Mouse (Mus musculus): ENCODE data around the gene Nae1.
"Not testable (repeated sequence)": the region's sequence is repeated elsewhere in the genome, so short reads cannot be mapped to it uniquely, and the experiment has no call there.

The Nae1 gene

GRCm38 (mm10) chr8:104533971-104534778 is at the start of gene Nae1, which contains the start of gene Car7:
Gene Nae1 (minus strand): TSS chr8:104534637.
Gene Car7 (plus strand): TSS chr8:104534689.
- DNase-seq (ENCODE audit: low spot score) = peak; percentile 92

GRCm38 (mm10) chr8:104577606-104578005 is 43.2 kb upstream of the Nae1 start:
- DNase-seq (ENCODE audit: low spot score) = not testable (repeated sequence)

GRCm38 (mm10) chr8:104576820-104577219 is 42.4 kb upstream of the Nae1 start:
- DNase-seq (ENCODE audit: low spot score) = no peak

GRCm38 (mm10) chr8:104570436-104571343 is 36.3 kb upstream of the Nae1 start:
- DNase-seq (ENCODE audit: low spot score) = peak; percentile 86

- DNase-seq (ENCODE audit: low spot score) = peak; percentile 11
Measured at GRCm38 (mm10) chr8:104569559-104569958, 35.1 kb upstream of the Nae1 start.

- DNase-seq (ENCODE audit: low spot score) = no peak
Measured at GRCm38 (mm10) chr8:104565457-104565798, 31.0 kb upstream of the Nae1 start.

GRCm38 (mm10) chr8:104564633-104565456 is 30.4 kb upstream of the Nae1 start:
- DNase-seq (ENCODE audit: low spot score) = peak; percentile 89

- no peak for DNase-seq (ENCODE audit: low spot score)
Measured at GRCm38 (mm10) chr8:104560731-104561130, 26.3 kb upstream of the Nae1 start.

GRCm38 (mm10) chr8:104557226-104557625 is 22.8 kb upstream of the Nae1 start:
- DNase-seq (ENCODE audit: low spot score) = no peak

GRCm38 (mm10) chr8:104555191-104555590 is 20.8 kb upstream of the Nae1 start:
- DNase-seq (ENCODE audit: low spot score) = peak; percentile 16

- DNase-seq (ENCODE audit: low spot score) = no peak
Measured at GRCm38 (mm10) chr8:104543440-104544045, 9.1 kb upstream of the Nae1 start.

- no peak for DNase-seq (ENCODE audit: low spot score)
Measured at GRCm38 (mm10) chr8:104542160-104542559, 7.7 kb upstream of the Nae1 start.

- no peak for DNase-seq (ENCODE audit: low spot score)
Measured at GRCm38 (mm10) chr8:104541515-104541880, 7.1 kb upstream of the Nae1 start.

- DNase-seq (ENCODE audit: low spot score) = no peak
Measured at GRCm38 (mm10) chr8:104540710-104541514, 6.5 kb upstream of the Nae1 start.

GRCm38 (mm10) chr8:104540238-104540637 is 5.8 kb upstream of the Nae1 start:
- no peak for DNase-seq (ENCODE audit: low spot score)

GRCm38 (mm10) chr8:104539566-104539965 is 5.1 kb upstream of the Nae1 start:
- no peak for DNase-seq (ENCODE audit: low spot score)

- DNase-seq (ENCODE audit: low spot score) = no peak
Measured at GRCm38 (mm10) chr8:104538896-104539295, 4.5 kb upstream of the Nae1 start.

GRCm38 (mm10) chr8:104536028-104536427 is 1.6 kb upstream of the Nae1 start:
- DNase-seq (ENCODE audit: low spot score) = no peak

GRCm38 (mm10) chr8:104535378-104535777 is 941 bp upstream of the Nae1 start:
- DNase-seq (ENCODE audit: low spot score) = no peak

- no peak for DNase-seq (ENCODE audit: low spot score)
Measured at GRCm38 (mm10) chr8:104534779-104535141, 323 bp upstream of the Nae1 start.

GRCm38 (mm10) chr8:104533551-104533950 is 886 bp downstream of the Nae1 start:
- DNase-seq (ENCODE audit: low spot score) = no peak
